Mouse (Mus musculus) CH12.LX (cell line): ENCODE data around the gene Adam21. TPM values are rescaled to one million over a fixed set of nuclear protein-coding genes. Genes with fewer than 3 reads are reported as not detected.

Experiments used
- DNase-seq: peaks from one replicate; pipeline ENCODE4 v3.0.0-alpha.2; 2013; ENCODE audit errors: extremely low read depth
- H3K27ac ChIP-seq: 2 replicates; pipeline ENCODE4 v1.5.1; 2012; ENCODE audit warnings: low read depth, mild to moderate bottlenecking, control low read depth, moderate library complexity; ENCODE audit not compliant: insufficient read depth
- H3K27me3 ChIP-seq: replicated peaks from 2 replicates; pipeline ENCODE3; 2012; ENCODE audit warnings: inconsistent platforms
- H3K36me3 ChIP-seq, 2 experiments: replicated peaks in 1 of 2; 2 replicates each; pipeline versions ENCODE3 to v1.6.1; 2012; ENCODE audit warnings: inconsistent platforms in 1 of 2, low read length in 1 of 2, mild to moderate bottlenecking in 1 of 2, mixed read lengths in 1 of 2, moderate library complexity in 1 of 2; ENCODE audit not compliant: control insufficient read depth in 1 of 2, insufficient read depth in 1 of 2
- H3K4me1 ChIP-seq, 2 experiments: 2 replicates each; pipeline ENCODE4 v1.6.1; 2012; ENCODE audit warnings: inconsistent platforms in 1 of 2, moderate library complexity in 1 of 2; ENCODE audit not compliant: insufficient read depth in 2 of 2, control insufficient read depth in 1 of 2
- H3K4me2 ChIP-seq: 2 replicates; pipeline ENCODE4 v1.6.1; 2012; ENCODE audit warnings: low read depth, mild to moderate bottlenecking, control low read depth; ENCODE audit not compliant: poor library complexity, insufficient read depth, severe bottlenecking
- H3K4me3 ChIP-seq, 3 experiments: fragments of 150-350 bp in 1 of 3; sonication (generic) in 1 of 3; replicated peaks in 1 of 3; 2 replicates each; pipeline versions ENCODE3 to v1.5.1; 2011 to 2012; ENCODE audit warnings: low read depth in 2 of 3, low read length in 2 of 3, mild to moderate bottlenecking in 2 of 3, moderate library complexity in 2 of 3, control low read depth in 1 of 3, improper control_type of control experiment in 1 of 3, inconsistent platforms in 1 of 3, mixed read lengths in 1 of 3; ENCODE audit not compliant: poor library complexity in 1 of 3
- H3K79me2 ChIP-seq: replicated peaks from 2 replicates; pipeline ENCODE4 v1.6.1; 2012; ENCODE audit warnings: mild to moderate bottlenecking, moderate library complexity; ENCODE audit not compliant: control insufficient read depth, poor library complexity, insufficient read depth, severe bottlenecking; ENCODE audit errors: extremely low read depth
- H3K9ac ChIP-seq: 2 replicates; pipeline ENCODE4 v1.6.1; 2012; ENCODE audit warnings: low read depth, mild to moderate bottlenecking, control low read depth, moderate library complexity; ENCODE audit not compliant: insufficient read depth
- H3K9me3 ChIP-seq: replicated peaks from 2 replicates; pipeline ENCODE3; 2012; ENCODE audit warnings: low read length, inconsistent platforms, mixed read lengths
- BHLHE40 ChIP-seq: IDR thresholded peaks from 2 replicates; pipeline ENCODE4 v1.6.1; 2011; ENCODE audit warnings: mild to moderate bottlenecking, low read depth, low read length, improper control_type of control experiment
- CHD1 ChIP-seq: IDR thresholded peaks from 2 replicates; pipeline ENCODE4 v1.6.1; 2012; ENCODE audit warnings: low read depth, low read length, improper control_type of control experiment, inconsistent platforms
- CTCF ChIP-seq, 2 experiments: IDR thresholded peaks in 1 of 2; conservative IDR thresholded peaks in 1 of 2; 2 replicates each; pipeline ENCODE4 v1.5.1; 2011 to 2012; ENCODE audit warnings: low read depth in 2 of 2, low read length in 2 of 2, improper control_type of control experiment in 1 of 2, inconsistent platforms in 1 of 2, mild to moderate bottlenecking in 1 of 2, moderate library complexity in 1 of 2
- EP300 ChIP-seq: IDR thresholded peaks from 2 replicates; pipeline ENCODE4 v1.6.1; 2011; ENCODE audit warnings: low read length, improper control_type of control experiment
- HCFC1 ChIP-seq: IDR thresholded peaks from 2 replicates; pipeline ENCODE4 v1.6.1; 2012; ENCODE audit warnings: low read depth, mild to moderate bottlenecking, inconsistent platforms, low read length, improper control_type of control experiment
- IRF4 ChIP-seq: IDR thresholded peaks from 2 replicates; pipeline ENCODE4 v1.6.1; 2014; ENCODE audit warnings: low read depth, mild to moderate bottlenecking, inconsistent platforms, low read length, improper control_type of control experiment
- JUND ChIP-seq: conservative IDR thresholded peaks from 2 replicates; pipeline ENCODE4 v1.6.1; 2011; ENCODE audit warnings: low read depth, low read length, improper control_type of control experiment
- MAFK ChIP-seq: IDR thresholded peaks from 2 replicates; pipeline ENCODE4 v1.6.1; 2011; ENCODE audit warnings: low read length, improper control_type of control experiment; ENCODE audit not compliant: insufficient replicate concordance
- MAX ChIP-seq: IDR thresholded peaks from 2 replicates; pipeline ENCODE4 v1.6.1; 2011; ENCODE audit warnings: low read length, improper control_type of control experiment
- MEF2A ChIP-seq: IDR thresholded peaks from 2 replicates; pipeline ENCODE4 v1.6.1; 2014; ENCODE audit warnings: low read depth, mild to moderate bottlenecking, inconsistent platforms, low read length, improper control_type of control experiment, borderline replicate concordance
- NELFE ChIP-seq: IDR thresholded peaks from 2 replicates; pipeline ENCODE4 v1.6.1; 2011; ENCODE audit warnings: low read depth, low read length, improper control_type of control experiment
- RAD21 ChIP-seq: IDR thresholded peaks from 2 replicates; pipeline ENCODE4 v1.6.1; 2011; ENCODE audit warnings: low read depth, mild to moderate bottlenecking, low read length, improper control_type of control experiment, moderate library complexity
- RCOR1 ChIP-seq: conservative IDR thresholded peaks from 2 replicates; pipeline ENCODE4 v1.6.1; 2012; ENCODE audit warnings: low read depth, mild to moderate bottlenecking, inconsistent platforms, low read length, improper control_type of control experiment
- SIN3A ChIP-seq: IDR thresholded peaks from 2 replicates; pipeline ENCODE4 v1.6.1; 2012; ENCODE audit warnings: low read length, improper control_type of control experiment, inconsistent platforms
- UBTF ChIP-seq: IDR thresholded peaks from 2 replicates; pipeline ENCODE4 v1.6.1; 2012; ENCODE audit warnings: low read depth, mild to moderate bottlenecking, inconsistent platforms, low read length, improper control_type of control experiment, moderate library complexity
- USF2 ChIP-seq: conservative IDR thresholded peaks from 2 replicates; pipeline ENCODE4 v1.6.1; 2011; ENCODE audit warnings: low read depth, low read length, improper control_type of control experiment
- ZC3H11A ChIP-seq: IDR thresholded peaks from 2 replicates; pipeline ENCODE4 v1.6.1; 2012; ENCODE audit warnings: low read depth, mild to moderate bottlenecking, inconsistent platforms, low read length, improper control_type of control experiment
- ZMIZ1 ChIP-seq: IDR thresholded peaks from 2 replicates; pipeline ENCODE4 v1.6.1; 2012; ENCODE audit warnings: low read depth, mild to moderate bottlenecking, inconsistent platforms, low read length, improper control_type of control experiment
- ZNF384 ChIP-seq: IDR thresholded peaks from 2 replicates; pipeline ENCODE4 v1.6.1; 2012; ENCODE audit warnings: low read depth, low read length, improper control_type of control experiment, inconsistent platforms
- dilution Hi-C: fragments of 300-500 bp; cut with MboI; formaldehyde crosslinking; loops from 2 replicates; pipeline ENCODE4 v1.14.3; 2020; ENCODE audit warnings: low sequenced_read_pairs; ENCODE audit not compliant: extremely low pct_unique_long_range_greater_than_20kb, extremely low pct_ligation_motif_present
- in situ Hi-C: fragments of 300-500 bp; cut with MboI; formaldehyde crosslinking; loops from 3 replicates; pipeline ENCODE4 v1.14.3; 2019; ENCODE audit warnings: low sequenced_read_pairs, low pct_ligation_motif_present, low pct_unique_long_range_greater_than_20kb, mixed read lengths
- polyA plus RNA-seq: library from polyadenylated mRNA; unstranded; fragments of >175 nt; gene quantifications from 2 replicates; pipeline ENCODE4 v1.2.1, GENCODE M21; 2012; ENCODE audit warnings: low read depth; ENCODE audit not compliant: insufficient read length
- total RNA-seq, 2 experiments: library from RNA; depleted of rRNA; stranded (reverse); fragments of 300-350 nt in 1 of 2; fragments of >200 nt in 1 of 2; gene quantifications; 2 replicates each; pipeline ENCODE4 v1.2.3; 2012 to 2014

The Adam21 gene
- total and polyA plus RNA-seq, 3 experiments = 0.07 TPM; not detected in 2

- DNase-seq = no peak
- Histone ChIP-seq H3K36me3 (no peaks in the 10 kb centered on the region), H3K27me3 (no peaks in the 10 kb centered on the region), H3K9me3 (peaks cover 10% of the 10 kb centered on the region), H3K79me2 (no peaks in the 10 kb centered on the region), H3K27ac (no peak overlapping the region), H3K9ac (no peak overlapping the region), H3K4me1 (no peaks in the 10 kb centered on the region), H3K4me3 (no peak overlapping the region), H3K4me2 (no peak overlapping the region)
- TF ChIP-seq ZNF384 = no peak
- no peak for TF ChIP-seq RAD21
- no peak for TF ChIP-seq USF2
- no peak for TF ChIP-seq ZC3H11A
- no peak for TF ChIP-seq HCFC1
- TF ChIP-seq IRF4 = no peak
- TF ChIP-seq NELFE = no peak
- TF ChIP-seq EP300 = no peak
- no peak for TF ChIP-seq JUND
- TF ChIP-seq CHD1 = no peak
- TF ChIP-seq MEF2A = no peak
- no peak for TF ChIP-seq UBTF
- dilution Hi-C loops (no loop called here), in situ Hi-C loops (no loop called here)
Measured at GRCm38 (mm10) chr12:81604995-81605784, 36.9 kb upstream of the Adam21 start.

GRCm38 (mm10) chr12:81596547-81597262, 28.4 kb upstream of the Adam21 start:
- Histone ChIP-seq H3K27ac (no peak overlapping the region), H3K4me2 (no peak overlapping the region), H3K4me1 (peaks cover 0 to 8% of the 10 kb centered on the region in 2 experiments; a peak in 2 of 4 replicates), H3K9ac (no peak overlapping the region), H3K36me3 (no peaks in the 10 kb centered on the region), H3K79me2 (peaks cover 20% of the 10 kb centered on the region), H3K9me3 (no peaks in the 10 kb centered on the region), H3K27me3 (peaks cover 3% of the 10 kb centered on the region), H3K4me3 (no peak overlapping the region)
- DNase-seq = no peak
- dilution Hi-C loops = no loop called here
- in situ Hi-C loops = no loop called here
- no peak for TF ChIP-seq ZC3H11A
- no peak for TF ChIP-seq BHLHE40
- TF ChIP-seq CTCF (conservative IDR thresholded peaks at IDR 0.05 in 1 of 2, IDR thresholded peaks at IDR 0.05 in 1 of 2; ENCODE audit: low read depth in 2 of 2, low read length in 2 of 2) = no peak
- no peak for TF ChIP-seq MAFK
- TF ChIP-seq HCFC1 = no peak
- no peak for TF ChIP-seq ZMIZ1
- no peak for TF ChIP-seq MAX
- TF ChIP-seq RCOR1 = no peak
- TF ChIP-seq IRF4 = no peak
- no peak for TF ChIP-seq SIN3A
- no peak for TF ChIP-seq NELFE
